Mouse (Mus musculus) heart, embryonic 12.5 days (tissue): ENCODE data around the gene Cnr2. TPM values are rescaled to one million over a fixed set of nuclear protein-coding genes. Genes with fewer than 3 reads are reported as not detected.

Source experiments
- ATAC-seq: fragments of 200-750 bp; cut with Nextera tagmentation; 2 replicates; pipeline ENCODE4 v1.8.0; 2017; ENCODE audit warnings: moderate TSS enrichment, moderate library complexity; ENCODE audit not compliant: insufficient number of reproducible peaks, low FRiP score
- H3K27ac ChIP-seq: fragments of 300-500 bp; sonication (generic); 2 replicates; pipeline ENCODE4 v1.5.1; 2016; ENCODE audit warnings: mild to moderate bottlenecking, moderate library complexity; ENCODE audit not compliant: poor library complexity, severe bottlenecking
- H3K27me3 ChIP-seq: fragments of 300-500 bp; sonication (generic); replicated peaks from 2 replicates; pipeline ENCODE4 v1.6.1; 2016; ENCODE audit warnings: mild to moderate bottlenecking, moderate library complexity
- H3K36me3 ChIP-seq: fragments of 300-500 bp; sonication (generic); 2 replicates; pipeline ENCODE4 v1.6.1; 2016; ENCODE audit warnings: mild to moderate bottlenecking, moderate library complexity
- H3K4me1 ChIP-seq: fragments of 300-500 bp; sonication (generic); replicated peaks from 2 replicates; pipeline ENCODE4 v1.6.1; 2016; ENCODE audit warnings: mild to moderate bottlenecking
- H3K4me2 ChIP-seq: fragments of 300-500 bp; sonication (generic); 2 replicates; pipeline ENCODE4 v1.6.1; 2016; ENCODE audit warnings: mild to moderate bottlenecking, moderate library complexity
- H3K4me3 ChIP-seq: fragments of 300-500 bp; sonication (generic); 2 replicates; pipeline ENCODE4 v1.5.1; 2016; ENCODE audit warnings: mild to moderate bottlenecking
- H3K9ac ChIP-seq: fragments of 300-500 bp; sonication (generic); 2 replicates; pipeline ENCODE4 v1.6.1; 2016; ENCODE audit warnings: mild to moderate bottlenecking, moderate library complexity
- H3K9me3 ChIP-seq: fragments of 300-500 bp; sonication (generic); replicated peaks from 2 replicates; pipeline ENCODE4 v1.6.1; 2016; ENCODE audit warnings: mild to moderate bottlenecking, moderate library complexity
- WGBS: fragments of 180-500 bp; shearing (Covaris S2); methylation state at CpG from one replicate; pipeline ENCODE4 v1.1.7; 2016; 5-methylcytosine and 5-hydroxymethylcytosine counted together
- polyA plus RNA-seq: library from polyadenylated mRNA; unstranded; fragments of >200 nt; fragmentation: Nextera tagmentation; extraction: Ambion mirVana; gene quantifications from 2 replicates; pipeline ENCODE4 v1.2.1, GENCODE M21; 2016

The Cnr2 gene
- polyA plus RNA-seq, 1 experiment from 2014 or later = 0.70 TPM

GRCm38 (mm10) chr4:135964426-135964825, 69.2 kb downstream of the Cnr2 start:
- peak overlapping the region; percentile 97 for H3K4me2 ChIP-seq
- 5% methylated on average over 12 of the region's 12 CpGs for WGBS
- peaks cover 55% of the 10 kb centered on the region for H3K36me3 ChIP-seq

DNA sequence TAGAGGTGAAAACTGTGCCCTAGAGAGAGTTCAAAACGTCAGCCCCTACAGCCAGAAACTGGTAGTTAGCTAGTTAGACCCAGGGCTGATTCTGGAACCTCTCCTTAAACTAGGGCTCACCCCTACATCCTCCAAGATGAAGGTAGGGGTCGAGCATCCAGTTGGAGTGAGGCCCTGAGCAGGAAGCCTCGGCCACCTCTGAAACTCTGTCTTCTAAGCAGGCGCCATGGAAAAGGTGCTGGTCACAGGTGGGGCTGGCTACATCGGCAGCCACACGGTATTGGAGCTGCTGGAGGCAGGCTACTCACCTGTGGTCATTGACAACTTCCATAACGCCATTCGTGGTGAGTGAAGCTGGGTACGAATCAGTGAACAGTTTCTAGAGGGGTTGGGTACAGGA, 69.9 kb downstream of the Cnr2 start:
- ATAC-seq = no peak
- H3K36me3 ChIP-seq = peaks cover 55% of the 10 kb centered on the region

More at GRCm38 (mm10) chr4:135964426-135964825, 69.2 kb downstream of the Cnr2 start:
- no peaks in the 10 kb centered on the region for H3K27me3 ChIP-seq
- no peaks in the 10 kb centered on the region for H3K9me3 ChIP-seq
- H3K4me1 ChIP-seq = peaks cover 21% of the 10 kb centered on the region
- ATAC-seq = no peak; the same call in 1 of the 2 replicates
- peak overlapping the region; percentile 74; the same call in 1 of the 2 replicates for H3K27ac ChIP-seq
- peak overlapping the region; percentile 79 for H3K4me3 ChIP-seq
- H3K9ac ChIP-seq = peak overlapping the region; percentile 82

DNA sequence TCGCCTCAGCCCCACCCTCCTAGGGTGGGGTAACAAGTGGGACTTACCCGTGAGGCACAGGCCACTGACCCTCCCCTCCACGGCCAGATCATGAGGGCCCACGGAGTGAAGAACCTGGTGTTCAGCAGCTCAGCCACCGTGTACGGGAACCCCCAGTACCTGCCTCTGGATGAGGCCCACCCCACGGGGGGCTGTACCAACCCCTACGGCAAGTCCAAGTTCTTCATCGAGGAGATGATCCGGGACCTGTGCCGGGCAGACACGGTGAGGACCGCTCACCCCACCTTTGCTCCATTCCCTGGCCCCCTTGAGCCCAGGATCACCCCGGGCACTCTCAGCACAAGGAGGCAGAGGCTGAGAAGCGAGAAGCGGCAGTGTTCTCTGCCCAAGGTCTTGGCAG, 71.1 kb downstream of the Cnr2 start:
- no peak overlapping the region for H3K9ac ChIP-seq
- whole genome bisulfite sequencing = 91% methylated on average over 16 of the region's 16 CpGs
- no peaks in the 10 kb centered on the region for H3K27me3 ChIP-seq
- H3K36me3 ChIP-seq = peaks cover 59% of the 10 kb centered on the region
- no peak for ATAC-seq
- no peak overlapping the region for H3K4me2 ChIP-seq
- peaks cover 24% of the 10 kb centered on the region for H3K4me1 ChIP-seq
- no peak overlapping the region for H3K27ac ChIP-seq
- H3K9me3 ChIP-seq = no peaks in the 10 kb centered on the region
- H3K4me3 ChIP-seq = no peak overlapping the region

More for the DNA sequence above, 69.9 kb downstream of the Cnr2 start:
- Histone ChIP-seq H3K4me3 (no peak overlapping the region), H3K9ac (no peak overlapping the region), H3K4me2 (peak overlapping the region; percentile 97; the same call in 1 of the 2 replicates), H3K4me1 (peaks cover 21% of the 10 kb centered on the region), H3K27ac (no peak overlapping the region), H3K9me3 (no peaks in the 10 kb centered on the region), H3K27me3 (no peaks in the 10 kb centered on the region)
- 79% methylated on average over 9 of the region's 9 CpGs for WGBS

- WGBS = 89% methylated on average over 18 of the region's 18 CpGs
- Histone ChIP-seq H3K4me1 (peaks cover 31% of the 10 kb centered on the region), H3K9ac (no peak overlapping the region), H3K27ac (no peak overlapping the region), H3K4me2 (no peak overlapping the region), H3K9me3 (no peaks in the 10 kb centered on the region), H3K36me3 (peaks cover 51% of the 10 kb centered on the region), H3K27me3 (no peaks in the 10 kb centered on the region), H3K4me3 (no peak overlapping the region)
- no peak for ATAC-seq
Observed at GRCm38 (mm10) chr4:135967086-135967760, 72.0 kb downstream of the Cnr2 start.

- no peak overlapping the region for H3K9ac ChIP-seq
- H3K36me3 ChIP-seq = peaks cover 50% of the 10 kb centered on the region
- H3K27ac ChIP-seq = no peak overlapping the region
- no peaks in the 10 kb centered on the region for H3K9me3 ChIP-seq
- H3K27me3 ChIP-seq = no peaks in the 10 kb centered on the region
- peaks cover 34% of the 10 kb centered on the region for H3K4me1 ChIP-seq
- 70% methylated on average over 19 of the region's 19 CpGs for WGBS
- ATAC-seq = no peak
- H3K4me3 ChIP-seq = no peak overlapping the region
- no peak overlapping the region for H3K4me2 ChIP-seq
Observed at GRCm38 (mm10) chr4:135968271-135968869, 73.2 kb downstream of the Cnr2 start.

DNA sequence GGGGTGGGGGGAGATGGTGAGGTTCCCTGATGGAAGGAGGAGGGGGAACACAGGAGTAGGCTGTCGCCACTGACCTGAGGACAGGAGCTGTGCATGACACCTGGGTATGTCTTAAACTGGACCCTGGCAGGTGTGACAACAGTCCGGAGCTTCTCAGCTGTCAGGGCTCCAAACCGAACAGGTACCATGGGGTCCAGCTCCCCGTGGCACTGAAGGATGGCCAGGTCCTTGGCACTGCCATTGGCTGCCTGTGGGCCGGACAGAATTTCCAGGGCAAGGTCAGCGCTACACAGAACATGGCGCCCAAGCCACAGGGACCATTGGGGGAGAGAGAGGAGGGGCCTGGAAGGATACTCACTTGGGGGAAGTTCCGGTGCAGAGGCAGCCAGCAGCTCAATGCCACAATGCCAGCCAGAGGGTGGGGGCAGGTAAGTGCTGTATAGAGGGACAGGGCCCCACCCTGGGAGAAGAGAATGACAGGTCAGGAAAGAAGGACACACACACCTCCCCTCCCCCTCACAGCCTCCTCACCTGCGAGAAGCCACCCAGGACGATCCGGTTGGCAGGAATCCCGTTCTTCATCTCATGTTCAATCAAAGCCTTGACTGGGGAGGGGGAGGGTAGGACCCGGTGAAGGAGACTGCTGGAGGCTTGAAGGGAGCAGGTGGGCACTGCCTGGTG, 74.0 kb downstream of the Cnr2 start:
- Histone ChIP-seq H3K4me3 (no peak overlapping the region), H3K27ac (no peak overlapping the region), H3K9me3 (no peaks in the 10 kb centered on the region), H3K9ac (no peak overlapping the region), H3K27me3 (no peaks in the 10 kb centered on the region), H3K4me2 (no peak overlapping the region), H3K4me1 (peaks cover 33% of the 10 kb centered on the region), H3K36me3 (peaks cover 50% of the 10 kb centered on the region)
- WGBS = 87% methylated on average over 13 of the region's 13 CpGs
- ATAC-seq = no peak

Other genes with a start within 250 kb of the Cnr2 start
- 0.28 and 0.69 TPM in 2 replicates for gene Ifnlr1, start 209.1 kb upstream of the Cnr2 start, polyA plus RNA-seq
- gene Il22ra1, start 167.2 kb upstream of the Cnr2 start, polyA plus RNA-seq = not detected in 2 replicates
- 0.08 and 0.17 TPM in 2 replicates for gene Myom3, start 135.7 kb upstream of the Cnr2 start, polyA plus RNA-seq
- 178 and 189 TPM in 2 replicates for gene Srsf10, start 39.6 kb upstream of the Cnr2 start, polyA plus RNA-seq
- gene Pnrc2, start 21.5 kb upstream of the Cnr2 start, polyA plus RNA-seq = 124 and 131 TPM in 2 replicates
- gene Fuca1, start 25.3 kb downstream of the Cnr2 start, polyA plus RNA-seq = 36.4 and 41.7 TPM in 2 replicates
- 70.4 and 74.5 TPM in 2 replicates for gene Hmgcl, start 51.1 kb downstream of the Cnr2 start, polyA plus RNA-seq
- 27.6 and 28.8 TPM in 2 replicates for gene Gale, start 68.3 kb downstream of the Cnr2 start, polyA plus RNA-seq
- 73.0 and 77.4 TPM in 2 replicates for gene Lypla2, start 77.2 kb downstream of the Cnr2 start, polyA plus RNA-seq
- 47.2 and 49.1 TPM in 2 replicates for gene Pithd1, start 91.9 kb downstream of the Cnr2 start, polyA plus RNA-seq
- 35.3 and 36.8 TPM in 2 replicates for gene Eloa, start 126.4 kb downstream of the Cnr2 start, polyA plus RNA-seq
- 257 and 262 TPM in 2 replicates for gene Rpl11, start 158.0 kb downstream of the Cnr2 start, polyA plus RNA-seq
- gene Id3, start 248.1 kb downstream of the Cnr2 start, polyA plus RNA-seq = 320 and 321 TPM in 2 replicates